Mouse (Mus musculus): ENCODE measurements at regions not wholly inside any gene's neighbourhood (a gene's known extent, or its start where the extent isn't known, plus 50 kb on each side); places are given as distances from the start of the nearest gene placed in this dataset.

DNA sequence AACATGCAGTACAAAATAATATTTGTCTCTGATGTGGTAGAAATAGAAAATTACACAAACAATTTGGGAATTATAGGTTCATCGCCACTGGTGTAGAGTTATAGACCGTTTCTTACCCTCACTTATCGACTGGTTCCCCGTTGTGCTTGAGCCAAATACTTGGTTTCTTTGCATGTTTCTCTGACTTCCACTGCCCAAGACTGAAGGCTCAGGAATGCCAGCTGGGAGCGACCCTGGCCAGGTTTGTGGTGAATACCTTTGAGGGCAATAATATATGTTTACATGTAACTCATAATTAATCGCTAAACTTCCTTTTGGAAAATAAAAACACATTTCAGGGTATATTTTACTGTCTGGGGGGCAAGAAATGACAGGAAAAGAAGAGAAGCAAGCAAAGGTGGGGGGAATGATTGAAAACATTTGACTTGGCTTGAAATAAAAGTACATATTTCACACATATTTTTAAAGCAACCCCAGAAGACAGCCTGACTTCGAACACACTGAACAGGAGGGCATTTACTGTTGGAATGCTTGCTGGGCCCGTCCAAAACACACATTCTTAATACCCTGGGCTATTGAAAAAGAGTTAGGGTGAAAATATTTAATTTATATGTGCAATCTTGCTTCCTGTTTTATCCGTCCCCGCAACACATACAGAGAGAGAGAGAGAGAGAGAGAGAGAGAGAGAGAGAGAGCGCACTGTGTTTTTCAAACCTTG is 75.3 kb upstream of the Ccn2 start:
- no peak for TF ChIP-seq CTCF (conservative IDR thresholded peaks at IDR 0.05; ENCODE audit: low read length)
- no peak for TF ChIP-seq POU5F1 (IDR thresholded peaks at IDR 0.05; ENCODE audit: borderline replicate concordance, low read length)
- no peak for TF ChIP-seq NANOG (IDR thresholded peaks at IDR 0.05; ENCODE audit: borderline replicate concordance, low read length)

All from E14TG2a.4 (cell line).